Mouse (Mus musculus) myocyte (in vitro differentiated cells): Measurements from ENCODE around the gene Ccdc9b. TPM values are rescaled to one million over a fixed set of nuclear protein-coding genes. Genes with fewer than 3 reads are reported as not detected.

Experiments used
- H3K27me3 ChIP-seq: one replicate; pipeline ENCODE4 v1.6.1; 2011; ENCODE audit not compliant: control insufficient read depth, insufficient read depth, insufficient read length
- H3K36me3 ChIP-seq: one replicate; pipeline ENCODE4 v1.6.1; 2011; ENCODE audit not compliant: control insufficient read depth, insufficient read depth
- H3K4me2 ChIP-seq: one replicate; pipeline ENCODE4 v1.6.1; 2011; ENCODE audit warnings: low read depth, control low read depth
- H3K4me3 ChIP-seq: one replicate; pipeline ENCODE4 v1.5.1; 2011; ENCODE audit warnings: mild to moderate bottlenecking, control low read depth, moderate library complexity
- H3K79me2 ChIP-seq: one replicate; pipeline ENCODE4 v1.6.1; 2011; ENCODE audit not compliant: control insufficient read depth, insufficient read depth
- H3ac ChIP-seq: one replicate; pipeline ENCODE4 v1.6.1; 2011; ENCODE audit not compliant: control insufficient read depth, insufficient read length
- CEBPB ChIP-seq: IDR thresholded peaks from 2 replicates; pipeline ENCODE4 v1.6.1; 2011; ENCODE audit warnings: mild to moderate bottlenecking, moderate library complexity; ENCODE audit not compliant: poor library complexity, insufficient read depth, severe bottlenecking
- E2F4 ChIP-seq: IDR thresholded peaks from one replicate; pipeline ENCODE4 v1.6.1; 2011; ENCODE audit warnings: mild to moderate bottlenecking, control low read depth, moderate library complexity; ENCODE audit not compliant: insufficient read depth
- MAX ChIP-seq: IDR thresholded peaks from one replicate; pipeline ENCODE4 v1.6.1; 2011; ENCODE audit warnings: low read depth, mild to moderate bottlenecking, control low read depth
- MYOD1 ChIP-seq, 3 experiments: IDR thresholded peaks; one replicate each; pipeline ENCODE4 v1.6.1; 2011; ENCODE audit warnings: control low read depth in 2 of 3, low read depth in 2 of 3, mild to moderate bottlenecking in 2 of 3, moderate library complexity in 1 of 3; ENCODE audit not compliant: insufficient read length in 2 of 3, control insufficient read depth in 1 of 3
- MYOG ChIP-seq, 3 experiments: IDR thresholded peaks; one replicate each; pipeline ENCODE4 v1.6.1; 2011; ENCODE audit warnings: control low read depth in 2 of 3, low read depth in 2 of 3, mild to moderate bottlenecking in 2 of 3; ENCODE audit not compliant: insufficient read length in 2 of 3, control insufficient read depth in 1 of 3, insufficient read depth in 1 of 3
- POLR2A ChIP-seq: IDR thresholded peaks from one replicate; pipeline ENCODE4 v1.6.1; 2011; ENCODE audit warnings: low read depth, mild to moderate bottlenecking, control low read depth, moderate library complexity; ENCODE audit not compliant: insufficient read length
- POLR2AphosphoS2 ChIP-seq: IDR thresholded peaks from one replicate; pipeline ENCODE4 v1.6.1; 2011; ENCODE audit warnings: low read depth, control low read depth; ENCODE audit not compliant: insufficient read length
- REST ChIP-seq: IDR thresholded peaks from one replicate; pipeline ENCODE4 v1.6.1; 2011; ENCODE audit warnings: mild to moderate bottlenecking, control low read depth, moderate library complexity; ENCODE audit not compliant: insufficient read depth, insufficient read length
- SRF ChIP-seq: IDR thresholded peaks from one replicate; pipeline ENCODE4 v1.6.1; 2011; ENCODE audit warnings: low read depth; ENCODE audit not compliant: control insufficient read depth, insufficient read length
- TCF12 ChIP-seq: IDR thresholded peaks from one replicate; pipeline ENCODE4 v1.6.1; 2011; ENCODE audit warnings: mild to moderate bottlenecking, control low read depth; ENCODE audit not compliant: poor library complexity, insufficient read depth, severe bottlenecking
- TCF3 ChIP-seq: IDR thresholded peaks from one replicate; pipeline ENCODE4 v1.6.1; 2011; ENCODE audit warnings: low read depth, control low read depth; ENCODE audit not compliant: insufficient read length
- USF1 ChIP-seq: IDR thresholded peaks from one replicate; pipeline ENCODE4 v1.6.1; 2011; ENCODE audit warnings: low read depth, mild to moderate bottlenecking, control low read depth, moderate library complexity
- polyA plus RNA-seq: library from polyadenylated mRNA; unstranded; fragments of >200 nt; fragmentation: generic; extraction: Trizol; gene quantifications from one replicate; pipeline ENCODE4 v1.2.1, GENCODE M21; 2012; ENCODE audit warnings: missing spikeins

Ccdc9b gene
- polyA plus RNA-seq, 1 experiment: 9.0 TPM

- no peaks in the 10 kb centered on the region for H3K36me3 ChIP-seq
- H3K79me2 ChIP-seq: no peaks in the 10 kb centered on the region
- TF ChIP-seq REST (no peak), TCF12 (no peak), USF1 (no peak), MYOD1 (IDR thresholded peaks at IDR 0.05; ENCODE audit: control insufficient read depth in 1 of 3, insufficient read length in 2 of 3, low read depth in 2 of 3) (no peak), E2F4 (no peak), MYOG (IDR thresholded peaks at IDR 0.05; ENCODE audit: control insufficient read depth in 1 of 3, insufficient read depth in 1 of 3, insufficient read length in 2 of 3, low read depth in 2 of 3) (no peak), POLR2A (no peak), POLR2AphosphoS2 (no peak)
- no peak overlapping the region for H3K4me3 ChIP-seq
- H3K4me2 ChIP-seq: no peak overlapping the region
- H3K27me3 ChIP-seq: no peaks in the 10 kb centered on the region
- H3ac ChIP-seq: no peak overlapping the region
Observed at GRCm38 (mm10) chr2:118804474-118804873, 42.0 kb upstream of the Ccdc9b start.

- H3K4me2 ChIP-seq: no peak overlapping the region
- no peaks in the 10 kb centered on the region for H3K27me3 ChIP-seq
- no peak overlapping the region for H3ac ChIP-seq
- H3K36me3 ChIP-seq: no peaks in the 10 kb centered on the region
- H3K79me2 ChIP-seq: no peaks in the 10 kb centered on the region
- TF ChIP-seq E2F4 (no peak), POLR2A (no peak), MYOD1 (IDR thresholded peaks at IDR 0.05; ENCODE audit: control insufficient read depth in 1 of 3, insufficient read length in 2 of 3, low read depth in 2 of 3) (no peak), TCF12 (no peak), USF1 (no peak), CEBPB (no peak), REST (no peak), MYOG (IDR thresholded peaks at IDR 0.05; ENCODE audit: control insufficient read depth in 1 of 3, insufficient read depth in 1 of 3, insufficient read length in 2 of 3, low read depth in 2 of 3) (no peak), MAX (no peak), POLR2AphosphoS2 (no peak), TCF3 (no peak), SRF (no peak)
- H3K4me3 ChIP-seq: no peak overlapping the region
Observed at GRCm38 (mm10) chr2:118802542-118803118, 40.2 kb upstream of the Ccdc9b start.

- TF ChIP-seq MYOG (IDR thresholded peaks at IDR 0.05; ENCODE audit: control insufficient read depth in 1 of 3, insufficient read depth in 1 of 3, insufficient read length in 2 of 3, low read depth in 2 of 3) (no peak), TCF3 (no peak), MAX (no peak), REST (no peak), E2F4 (no peak), TCF12 (no peak), CEBPB (no peak), POLR2AphosphoS2 (no peak), POLR2A (no peak)
- Histone ChIP-seq H3K27me3 (no peaks in the 10 kb centered on the region), H3K79me2 (no peaks in the 10 kb centered on the region), H3K36me3 (no peaks in the 10 kb centered on the region), H3ac (no peak overlapping the region), H3K4me2 (no peak overlapping the region), H3K4me3 (no peak overlapping the region)
Observed at GRCm38 (mm10) chr2:118793636-118794035, 31.2 kb upstream of the Ccdc9b start.

GRCm38 (mm10) chr2:118792259-118792613 is 29.8 kb upstream of the Ccdc9b start:
- no peaks in the 10 kb centered on the region for H3K27me3 ChIP-seq
- no peak overlapping the region for H3ac ChIP-seq
- H3K79me2 ChIP-seq: no peaks in the 10 kb centered on the region
- H3K4me3 ChIP-seq: no peak overlapping the region
- TF ChIP-seq TCF12: no peak
- TF ChIP-seq USF1: no peak
- TF ChIP-seq SRF: no peak
- TF ChIP-seq E2F4: no peak
- TF ChIP-seq CEBPB: no peak
- TF ChIP-seq TCF3: no peak
- TF ChIP-seq REST: no peak
- TF ChIP-seq MYOD1 (IDR thresholded peaks at IDR 0.05; ENCODE audit: control insufficient read depth in 1 of 3, insufficient read length in 2 of 3, low read depth in 2 of 3): no peak
- no peak for TF ChIP-seq MAX
- H3K4me2 ChIP-seq: no peak overlapping the region
- no peaks in the 10 kb centered on the region for H3K36me3 ChIP-seq

GRCm38 (mm10) chr2:118791591-118792258 is 29.3 kb upstream of the Ccdc9b start:
- no peak overlapping the region for H3K4me2 ChIP-seq
- no peaks in the 10 kb centered on the region for H3K36me3 ChIP-seq
- peak in 1 of 3 experiments; percentile 31 for TF ChIP-seq MYOD1 (IDR thresholded peaks at IDR 0.05; ENCODE audit: control insufficient read depth in 1 of 3, insufficient read length in 2 of 3, low read depth in 2 of 3)
- no peak for TF ChIP-seq USF1
- no peak for TF ChIP-seq MAX
- peak in 1 of 3 experiments; percentile 32 for TF ChIP-seq MYOG (IDR thresholded peaks at IDR 0.05; ENCODE audit: control insufficient read depth in 1 of 3, insufficient read depth in 1 of 3, insufficient read length in 2 of 3, low read depth in 2 of 3)
- no peak for TF ChIP-seq CEBPB
- H3K4me3 ChIP-seq: no peak overlapping the region
- H3K27me3 ChIP-seq: no peaks in the 10 kb centered on the region
- H3ac ChIP-seq: no peak overlapping the region
- no peaks in the 10 kb centered on the region for H3K79me2 ChIP-seq
